ENCODE assay signal across 8 mouse cellular contexts in genomic region chr17:65540441-65541272, GRCm38 (mm10). TPM values are rescaled to one million over a fixed set of nuclear protein-coding genes. Genes with fewer than 3 reads are reported as not detected.
DNase-seq lines count a peak whose midpoint lies in the region; ATAC-seq lines count a peak whose summit lies in the region.

Gene Tmem232 (minus strand): TSS chr17:65540782.

- H3K4me2 ChIP-seq in forebrain, embryonic 16.5 days (ENCODE audit: low read length) = peak within 1 kb of the TSS; percentile 66

- no peaks in the 10 kb centered on the region for H3K27me3 ChIP-seq in forebrain, embryonic 16.5 days (replicated peaks; ENCODE audit: control insufficient read depth, insufficient read depth, low read length)
- H3K27me3 ChIP-seq in hindbrain, embryonic 10.5 days (ENCODE audit: insufficient read depth, poor library complexity, severe bottlenecking) = no peaks in the 10 kb centered on the region

- intact Hi-C loops in left cerebral cortex, postnatal 4 days (cut with DNase I) = no loop called here

- H3K36me3 ChIP-seq in forebrain, embryonic 16.5 days (ENCODE audit: control insufficient read depth, insufficient read depth) = no peaks in the 10 kb centered on the region
- H3K36me3 ChIP-seq in hindbrain, embryonic 10.5 days = no peaks in the 10 kb centered on the region

- H3K9me3 ChIP-seq in forebrain, embryonic 16.5 days (ENCODE audit: control insufficient read depth, low read length) = no peaks in the 10 kb centered on the region
- no peaks in the 10 kb centered on the region for H3K9me3 ChIP-seq in hindbrain, embryonic 10.5 days

- no peak within 1 kb of the TSS for H3K27ac ChIP-seq in forebrain, embryonic 16.5 days (ENCODE audit: low read length)
- no peak within 1 kb of the TSS for H3K27ac ChIP-seq in hindbrain, embryonic 10.5 days

- H3K4me3 ChIP-seq in forebrain, embryonic 16.5 days (replicated peaks; ENCODE audit: low read length) = peak within 1 kb of the TSS; percentile 36
- H3K4me3 ChIP-seq in hindbrain, embryonic 10.5 days = peak within 1 kb of the TSS; percentile 49

- 0 out of 2 replicates have a peak, but pooled peaks cover 3% of the 10 kb centered on the region for H3K4me1 ChIP-seq in forebrain, embryonic 16.5 days (replicated peaks; ENCODE audit: control insufficient read depth, insufficient read depth, low read length)
- H3K4me1 ChIP-seq in hindbrain, embryonic 10.5 days (replicated peaks) = no peaks in the 10 kb centered on the region; the same call in 1 of the 2 replicates

- peak; percentile 28 for DNase-seq in adrenal gland, postnatal 10 days
- DNase-seq in adrenal gland, postnatal 25 days = no peak
- peak; percentile 16 for DNase-seq in cerebellum, adult 11-12 months
- DNase-seq in hindbrain, embryonic 10.5 days (ENCODE audit: low spot score) = peak; percentile 51
- peak; percentile 46 for DNase-seq in left cerebral cortex, postnatal 4 days
- peak; percentile 28 for DNase-seq in mesoderm, embryonic 11.5 days (ENCODE audit: low read depth, low spot score)
- no peak for DNase-seq in testis, postnatal 14 days (ENCODE audit: low spot score)

- 0 out of 2 replicates have a peak within 1 kb of the TSS, but pooled peaks have one; percentile 25 for H3K9ac ChIP-seq in forebrain, embryonic 16.5 days (replicated peaks; ENCODE audit: low read depth, low read length)

- WGBS in forebrain, embryonic 16.5 days = 14% methylated on average over 26 of the region's 26 CpGs
- 15% methylated on average over 26 of the region's 26 CpGs for WGBS in hindbrain, embryonic 10.5 days

- ATAC-seq in forebrain, embryonic 16.5 days = peak; percentile 95

RNA-seq across cellular contexts. Expression of gene Tmem232, which starts in this region (rescaled TPM):
- total RNA-seq in adrenal gland, postnatal 10 days (2021) = under 1 TPM in 1 of 2 experiments, not detected in 1; 0.15 TPM
- not detected in 2 replicates for total RNA-seq in adrenal gland, postnatal 25 days (2021)
- polyA plus RNA-seq in forebrain, embryonic 16.5 days (2015; fragmentation: Nextera tagmentation; extraction: Ambion mirVana) = 0.49 and 0.57 TPM in 2 replicates
- 0.14 TPM in 1 of 2 replicates, not detected in the other for polyA plus RNA-seq in hindbrain, embryonic 10.5 days (2016; fragmentation: Nextera tagmentation; extraction: Ambion mirVana)
- under 1 TPM; 0.46 to 0.54 TPM for total RNA-seq in left cerebral cortex, postnatal 4 days (2021)

Comparison
In these comparisons a context has a peak if more than half of its experiments do, and no peak if none do; other contexts are left out.
1. Peak in DNase-seq in adrenal gland, postnatal 10 days; RNA of the gene not detected or under 1 TPM.
2. Peak in ATAC-seq, H3K4me3 ChIP-seq, H3K9ac ChIP-seq and H3K4me2 ChIP-seq in forebrain, embryonic 16.5 days; RNA of the gene not detected or under 1 TPM.
3. Peak in DNase-seq and H3K4me3 ChIP-seq in hindbrain, embryonic 10.5 days; RNA of the gene not detected or under 1 TPM.
4. Peak in DNase-seq in left cerebral cortex, postnatal 4 days; RNA of the gene not detected or under 1 TPM.
5. DNase-seq: peak in cerebellum, adult 11-12 months (single experiment) and mesoderm, embryonic 11.5 days (single experiment); none in adrenal gland, postnatal 25 days (single experiment) and testis, postnatal 14 days (single experiment).